Mouse (Mus musculus): ENCODE results near the gene Gm11444. TPM values are rescaled to one million over a fixed set of nuclear protein-coding genes. Genes with fewer than 3 reads are reported as not detected.

Gene Gm11444
- total and polyA plus RNA-seq, 3 experiments, result not detected

- dilution Hi-C loops (cut with MboI; ENCODE audit: extremely low pct_ligation_motif_present, extremely low pct_unique_long_range_greater_than_20kb, low sequenced_read_pairs), result no loop called here
- H3K79me2 ChIP-seq (replicated peaks; ENCODE audit: control insufficient read depth, extremely low read depth, insufficient read depth, poor library complexity, severe bottlenecking), result no peaks in the 10 kb centered on the region
These were observed 37.1 kb upstream of the Gm11444 start for GRCm38 (mm10) chr11:85887273-85887672.

GRCm38 (mm10) chr11:85886429-85886785 lies 36.3 kb upstream of the Gm11444 start:
- dilution Hi-C loops (cut with MboI; ENCODE audit: extremely low pct_ligation_motif_present, extremely low pct_unique_long_range_greater_than_20kb, low sequenced_read_pairs) (no loop called here), in situ Hi-C loops (cut with MboI; ENCODE audit: low pct_ligation_motif_present, low pct_unique_long_range_greater_than_20kb, low sequenced_read_pairs) (no loop called here)
- no peak overlapping the region for H3K27ac ChIP-seq (ENCODE audit: insufficient read depth, low read depth)
- no peak overlapping the region for H3K4me2 ChIP-seq (ENCODE audit: insufficient read depth, low read depth, poor library complexity, severe bottlenecking)
- no peaks in the 10 kb centered on the region for H3K36me3 ChIP-seq (replicated peaks in 1 of 2; ENCODE audit: control insufficient read depth in 1 of 2, insufficient read depth in 1 of 2, low read length in 1 of 2)
- peaks cover 8 to 12% of the 10 kb centered on the region in 2 experiments for H3K4me1 ChIP-seq (ENCODE audit: control insufficient read depth in 1 of 2, insufficient read depth in 2 of 2)
- H3K4me3 ChIP-seq (replicated peaks in 1 of 3; ENCODE audit: low read depth in 2 of 3, low read length in 2 of 3, poor library complexity in 1 of 3), result no peak overlapping the region
- no peak overlapping the region for H3K9ac ChIP-seq (ENCODE audit: insufficient read depth, low read depth)
- H3K9me3 ChIP-seq (replicated peaks; ENCODE audit: low read length), result no peaks in the 10 kb centered on the region
- H3K79me2 ChIP-seq (replicated peaks; ENCODE audit: control insufficient read depth, extremely low read depth, insufficient read depth, poor library complexity, severe bottlenecking), result no peaks in the 10 kb centered on the region
- DNase-seq (ENCODE audit: extremely low read depth), result no peak
- H3K27me3 ChIP-seq (replicated peaks), result peaks cover 2% of the 10 kb centered on the region
- TF ChIP-seq POLR2A (IDR thresholded peaks at IDR 0.05; ENCODE audit: low read depth, low read length) (no peak), ZNF384 (IDR thresholded peaks at IDR 0.05; ENCODE audit: low read depth, low read length) (no peak), MEF2A (IDR thresholded peaks at IDR 0.05; ENCODE audit: borderline replicate concordance, low read depth, low read length) (no peak), MAFK (IDR thresholded peaks at IDR 0.05; ENCODE audit: insufficient replicate concordance, low read length) (no peak), ZMIZ1 (IDR thresholded peaks at IDR 0.05; ENCODE audit: low read depth, low read length) (no peak), KAT2A (IDR thresholded peaks at IDR 0.05; ENCODE audit: insufficient replicate concordance, low read length) (no peak), RAD21 (IDR thresholded peaks at IDR 0.05; ENCODE audit: low read depth, low read length) (no peak), GABPA (IDR thresholded peaks at IDR 0.05; ENCODE audit: insufficient replicate concordance, low read depth, low read length) (no peak), MYC (IDR thresholded peaks at IDR 0.05; ENCODE audit: low read depth, low read length) (no peak), EP300 (IDR thresholded peaks at IDR 0.05; ENCODE audit: low read length) (no peak), E2F4 (IDR thresholded peaks at IDR 0.05; ENCODE audit: insufficient replicate concordance, low read depth, low read length) (no peak), ZKSCAN1 (IDR thresholded peaks at IDR 0.05; ENCODE audit: borderline replicate concordance, low read depth, low read length) (no peak), JUN (IDR thresholded peaks at IDR 0.05; ENCODE audit: insufficient read depth, low read depth, low read length) (no peak), UBTF (IDR thresholded peaks at IDR 0.05; ENCODE audit: low read depth, low read length) (no peak), TCF12 (IDR thresholded peaks at IDR 0.05; ENCODE audit: low read depth, low read length) (no peak), HCFC1 (IDR thresholded peaks at IDR 0.05; ENCODE audit: low read depth, low read length) (no peak)

More at GRCm38 (mm10) chr11:85887273-85887672, 37.1 kb upstream of the Gm11444 start:
- no peak overlapping the region for H3K9ac ChIP-seq (ENCODE audit: insufficient read depth, low read depth)
- no peak overlapping the region for H3K4me2 ChIP-seq (ENCODE audit: insufficient read depth, low read depth, poor library complexity, severe bottlenecking)
- no peak overlapping the region for H3K4me3 ChIP-seq (replicated peaks in 1 of 3; ENCODE audit: low read depth in 2 of 3, low read length in 2 of 3, poor library complexity in 1 of 3)
- TF ChIP-seq IRF4 (IDR thresholded peaks at IDR 0.05; ENCODE audit: low read depth, low read length) (no peak), USF1 (IDR thresholded peaks at IDR 0.05; ENCODE audit: low read depth, low read length) (no peak), MAZ (IDR thresholded peaks at IDR 0.05; ENCODE audit: low read depth, low read length) (no peak), KAT2A (IDR thresholded peaks at IDR 0.05; ENCODE audit: insufficient replicate concordance, low read length) (no peak), MEF2A (IDR thresholded peaks at IDR 0.05; ENCODE audit: borderline replicate concordance, low read depth, low read length) (no peak), SMC3 (IDR thresholded peaks at IDR 0.05; ENCODE audit: low read depth, low read length) (no peak), MXI1 (IDR thresholded peaks at IDR 0.05; ENCODE audit: low read depth, low read length) (no peak), UBTF (IDR thresholded peaks at IDR 0.05; ENCODE audit: low read depth, low read length) (no peak), SIN3A (IDR thresholded peaks at IDR 0.05; ENCODE audit: low read length) (no peak), MYC (IDR thresholded peaks at IDR 0.05; ENCODE audit: low read depth, low read length) (no peak), BHLHE40 (IDR thresholded peaks at IDR 0.05; ENCODE audit: low read depth, low read length) (no peak), ZMIZ1 (IDR thresholded peaks at IDR 0.05; ENCODE audit: low read depth, low read length) (no peak), USF2 (conservative IDR thresholded peaks at IDR 0.05; ENCODE audit: low read depth, low read length) (no peak), CHD1 (IDR thresholded peaks at IDR 0.05; ENCODE audit: low read depth, low read length) (no peak), ZKSCAN1 (IDR thresholded peaks at IDR 0.05; ENCODE audit: borderline replicate concordance, low read depth, low read length) (no peak), POLR2A (IDR thresholded peaks at IDR 0.05; ENCODE audit: low read depth, low read length) (no peak)
- H3K4me1 ChIP-seq (ENCODE audit: control insufficient read depth in 1 of 2, insufficient read depth in 2 of 2), result peaks cover 17 to 20% of the 10 kb centered on the region in 2 experiments
- no peak for DNase-seq (ENCODE audit: extremely low read depth)
- in situ Hi-C loops (cut with MboI; ENCODE audit: low pct_ligation_motif_present, low pct_unique_long_range_greater_than_20kb, low sequenced_read_pairs), result no loop called here
- no peaks in the 10 kb centered on the region for H3K36me3 ChIP-seq (replicated peaks in 1 of 2; ENCODE audit: control insufficient read depth in 1 of 2, insufficient read depth in 1 of 2, low read length in 1 of 2)
- H3K27me3 ChIP-seq (replicated peaks), result peaks cover 2% of the 10 kb centered on the region
- no peak overlapping the region for H3K27ac ChIP-seq (ENCODE audit: insufficient read depth, low read depth)
- no peaks in the 10 kb centered on the region for H3K9me3 ChIP-seq (replicated peaks; ENCODE audit: low read length)

All from CH12.LX (cell line).